Mouse (Mus musculus): Measurements from ENCODE around the gene Gm20696. TPM values are rescaled to one million over a fixed set of nuclear protein-coding genes. Genes with fewer than 3 reads are reported as not detected.

The Gm20696 gene
- polyA plus RNA-seq, 1 experiment from 2014 or later, result 7.5 TPM

- H3K27ac ChIP-seq (ENCODE audit: low read depth, low read length), result no peak overlapping the region
- H3K27me3 ChIP-seq (ENCODE audit: control insufficient read depth, insufficient read depth, low read length), result peaks cover 58% of the 10 kb centered on the region
- no peaks in the 10 kb centered on the region for H3K36me3 ChIP-seq (ENCODE audit: control insufficient read depth, insufficient read depth, low read length)
- no peaks in the 10 kb centered on the region for H3K9me3 ChIP-seq (ENCODE audit: control insufficient read depth, low read length)
- H3K4me1 ChIP-seq (ENCODE audit: control insufficient read depth, insufficient read depth, low read length), result peaks cover 7% of the 10 kb centered on the region
- 6% methylated on average over 24 of the region's 25 CpGs for WGBS
- H3K4me2 ChIP-seq (replicated peaks; ENCODE audit: low read depth, low read length), result peak overlapping the region; percentile 96
- peak overlapping the region; percentile 82 for H3K4me3 ChIP-seq (ENCODE audit: low read length)
- H3K9ac ChIP-seq (ENCODE audit: low read depth, low read length), result peak overlapping the region; percentile 83
- ATAC-seq (ENCODE audit: low FRiP score, low TSS enrichment), result no peak
Observed at GRCm38 (mm10) chr6:99691666-99692205, 25.1 kb upstream of the Gm20696 start.

GRCm38 (mm10) chr6:99688513-99688912, 21.9 kb upstream of the Gm20696 start:
- Histone ChIP-seq H3K4me2 (replicated peaks; ENCODE audit: low read depth, low read length) (no peak overlapping the region), H3K4me3 (ENCODE audit: low read length) (no peak overlapping the region), H3K9ac (ENCODE audit: low read depth, low read length) (no peak overlapping the region), H3K9me3 (ENCODE audit: control insufficient read depth, low read length) (no peaks in the 10 kb centered on the region), H3K27ac (ENCODE audit: low read depth, low read length) (no peak overlapping the region), H3K36me3 (ENCODE audit: control insufficient read depth, insufficient read depth, low read length) (no peaks in the 10 kb centered on the region), H3K27me3 (ENCODE audit: control insufficient read depth, insufficient read depth, low read length) (peaks cover 39% of the 10 kb centered on the region), H3K4me1 (ENCODE audit: control insufficient read depth, insufficient read depth, low read length) (peaks cover 6% of the 10 kb centered on the region)
- ATAC-seq (ENCODE audit: low FRiP score, low TSS enrichment), result no peak
- WGBS, result 84% methylated on average over 6 of the region's 6 CpGs

GRCm38 (mm10) chr6:99684899-99685298, 18.3 kb upstream of the Gm20696 start:
- 50% methylated on average over 5 of the region's 5 CpGs for WGBS

DNA sequence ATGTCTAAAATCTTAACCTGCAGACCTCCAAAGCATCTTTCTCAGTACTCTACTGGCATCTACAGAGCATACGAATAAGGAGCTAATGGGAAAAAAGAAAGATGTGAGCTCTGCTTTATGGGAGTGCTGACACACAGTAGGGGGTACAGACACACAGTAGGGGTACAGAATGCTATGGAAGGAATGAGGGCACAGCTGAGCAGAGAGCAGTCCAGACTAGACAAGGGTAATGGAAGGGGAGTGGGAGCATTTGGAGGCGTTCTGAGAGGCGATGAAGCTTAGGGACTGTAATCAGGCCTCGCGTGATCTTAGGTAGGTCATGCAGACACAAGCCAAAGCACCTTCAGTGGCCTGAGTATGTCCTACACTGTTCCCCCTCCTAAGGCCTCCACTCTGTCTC, 17.4 kb upstream of the Gm20696 start:
- H3K4me1 ChIP-seq (ENCODE audit: control insufficient read depth, insufficient read depth, low read length), result no peaks in the 10 kb centered on the region
- H3K27me3 ChIP-seq (ENCODE audit: control insufficient read depth, insufficient read depth, low read length), result 0 out of 2 replicates have a peak, but pooled peaks cover 4% of the 10 kb centered on the region
- no peaks in the 10 kb centered on the region for H3K36me3 ChIP-seq (ENCODE audit: control insufficient read depth, insufficient read depth, low read length)
- H3K9me3 ChIP-seq (ENCODE audit: control insufficient read depth, low read length), result no peaks in the 10 kb centered on the region
- no peak overlapping the region for H3K9ac ChIP-seq (ENCODE audit: low read depth, low read length)
- H3K4me3 ChIP-seq (ENCODE audit: low read length), result no peak overlapping the region
- ATAC-seq (ENCODE audit: low FRiP score, low TSS enrichment), result no peak
- H3K27ac ChIP-seq (ENCODE audit: low read depth, low read length), result no peak overlapping the region
- no peak overlapping the region for H3K4me2 ChIP-seq (replicated peaks; ENCODE audit: low read depth, low read length)
- WGBS, result 89% methylated on average over 5 of the region's 5 CpGs

More at GRCm38 (mm10) chr6:99684899-99685298, 18.3 kb upstream of the Gm20696 start:
- H3K27ac ChIP-seq (ENCODE audit: low read depth, low read length), result no peak overlapping the region
- H3K36me3 ChIP-seq (ENCODE audit: control insufficient read depth, insufficient read depth, low read length), result no peaks in the 10 kb centered on the region
- H3K9ac ChIP-seq (ENCODE audit: low read depth, low read length), result no peak overlapping the region
- H3K4me2 ChIP-seq (replicated peaks; ENCODE audit: low read depth, low read length), result no peak overlapping the region
- no peaks in the 10 kb centered on the region for H3K9me3 ChIP-seq (ENCODE audit: control insufficient read depth, low read length)
- no peaks in the 10 kb centered on the region for H3K4me1 ChIP-seq (ENCODE audit: control insufficient read depth, insufficient read depth, low read length)
- ATAC-seq (ENCODE audit: low FRiP score, low TSS enrichment), result no peak
- peaks cover 8% of the 10 kb centered on the region; the same call in 1 of the 2 replicates for H3K27me3 ChIP-seq (ENCODE audit: control insufficient read depth, insufficient read depth, low read length)
- no peak overlapping the region for H3K4me3 ChIP-seq (ENCODE audit: low read length)

DNA sequence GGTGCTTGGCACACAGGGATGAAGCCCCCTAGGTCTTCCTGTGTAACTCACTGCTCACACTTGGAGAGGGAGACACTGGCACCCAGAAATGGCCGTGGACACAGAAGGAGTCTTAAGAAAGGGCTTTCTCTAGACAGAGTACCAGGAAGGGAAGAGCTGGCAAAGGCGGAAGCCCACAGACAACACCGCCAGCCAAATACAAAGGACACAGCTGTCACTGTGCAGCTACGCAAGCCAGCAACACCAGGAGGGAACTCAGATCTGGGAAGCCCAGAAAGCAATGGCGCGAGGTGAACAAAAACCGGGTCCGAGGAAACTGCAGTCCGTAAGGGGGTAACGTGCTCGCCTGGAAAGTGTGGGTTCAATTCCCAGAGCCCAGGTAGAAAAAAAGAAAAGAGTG, 11.5 kb upstream of the Gm20696 start:
- no peak overlapping the region for H3K4me3 ChIP-seq (ENCODE audit: low read length)
- 88% methylated on average over 11 of the region's 11 CpGs for WGBS
- H3K4me1 ChIP-seq (ENCODE audit: control insufficient read depth, insufficient read depth, low read length), result no peaks in the 10 kb centered on the region
- no peaks in the 10 kb centered on the region for H3K27me3 ChIP-seq (ENCODE audit: control insufficient read depth, insufficient read depth, low read length)
- no peaks in the 10 kb centered on the region for H3K36me3 ChIP-seq (ENCODE audit: control insufficient read depth, insufficient read depth, low read length)
- H3K4me2 ChIP-seq (replicated peaks; ENCODE audit: low read depth, low read length), result no peak overlapping the region
- ATAC-seq (ENCODE audit: low FRiP score, low TSS enrichment), result no peak
- no peaks in the 10 kb centered on the region for H3K9me3 ChIP-seq (ENCODE audit: control insufficient read depth, low read length)
- H3K9ac ChIP-seq (ENCODE audit: low read depth, low read length), result no peak overlapping the region
- H3K27ac ChIP-seq (ENCODE audit: low read depth, low read length), result no peak overlapping the region

DNA sequence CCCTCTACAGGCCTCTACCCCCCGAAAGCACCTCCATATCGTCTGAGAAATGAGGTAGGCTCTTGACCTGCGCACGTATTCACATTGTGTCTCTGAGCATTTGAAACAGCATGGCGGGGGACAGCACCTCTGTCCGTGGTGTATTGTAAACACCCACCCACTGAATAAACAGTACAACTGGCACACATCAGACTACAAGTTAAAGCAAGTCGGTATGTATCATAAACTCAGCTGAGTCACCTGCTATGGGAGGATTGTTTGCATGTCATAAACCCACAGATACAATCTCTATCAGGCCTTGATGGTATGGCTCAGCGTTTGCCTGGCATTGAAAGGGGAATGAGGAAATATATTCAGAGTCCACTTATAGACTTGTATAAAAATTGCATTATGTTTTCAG, 10.7 kb upstream of the Gm20696 start:
- no peak for ATAC-seq (ENCODE audit: low FRiP score, low TSS enrichment)
- 83% methylated on average over 8 of the region's 8 CpGs for WGBS
- H3K4me1 ChIP-seq (ENCODE audit: control insufficient read depth, insufficient read depth, low read length), result no peaks in the 10 kb centered on the region
- no peak overlapping the region for H3K4me2 ChIP-seq (replicated peaks; ENCODE audit: low read depth, low read length)
- H3K4me3 ChIP-seq (ENCODE audit: low read length), result no peak overlapping the region
- H3K27me3 ChIP-seq (ENCODE audit: control insufficient read depth, insufficient read depth, low read length), result no peaks in the 10 kb centered on the region
- no peak overlapping the region for H3K27ac ChIP-seq (ENCODE audit: low read depth, low read length)
- H3K9ac ChIP-seq (ENCODE audit: low read depth, low read length), result no peak overlapping the region
- no peaks in the 10 kb centered on the region for H3K9me3 ChIP-seq (ENCODE audit: control insufficient read depth, low read length)
- no peaks in the 10 kb centered on the region for H3K36me3 ChIP-seq (ENCODE audit: control insufficient read depth, insufficient read depth, low read length)

DNA sequence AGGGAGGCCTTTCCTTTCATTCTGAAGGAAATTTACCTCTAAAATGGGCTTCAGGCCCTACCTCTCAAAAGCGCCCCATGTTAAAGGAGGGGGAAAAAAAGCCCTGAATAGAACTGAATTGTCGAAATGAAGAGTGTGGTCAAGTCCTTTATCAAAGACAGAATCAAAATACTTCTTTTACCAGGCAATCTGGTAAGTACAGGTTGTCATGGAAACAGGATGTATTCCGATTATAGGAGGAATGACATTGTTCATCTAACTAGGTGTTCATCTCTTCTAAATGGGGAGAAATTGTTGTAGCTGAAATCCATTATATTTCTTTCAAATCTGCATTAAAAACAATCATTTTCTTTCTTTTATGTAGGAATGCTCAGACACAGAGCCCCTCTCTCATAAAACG, 7.9 kb upstream of the Gm20696 start:
- H3K4me3 ChIP-seq (ENCODE audit: low read length), result no peak overlapping the region
- H3K9me3 ChIP-seq (ENCODE audit: control insufficient read depth, low read length), result no peaks in the 10 kb centered on the region
- no peak overlapping the region for H3K9ac ChIP-seq (ENCODE audit: low read depth, low read length)
- H3K4me2 ChIP-seq (replicated peaks; ENCODE audit: low read depth, low read length), result no peak overlapping the region
- no peak overlapping the region for H3K27ac ChIP-seq (ENCODE audit: low read depth, low read length)
- no peaks in the 10 kb centered on the region for H3K4me1 ChIP-seq (ENCODE audit: control insufficient read depth, insufficient read depth, low read length)
- no peak for ATAC-seq (ENCODE audit: low FRiP score, low TSS enrichment)
- no peaks in the 10 kb centered on the region for H3K36me3 ChIP-seq (ENCODE audit: control insufficient read depth, insufficient read depth, low read length)
- no peaks in the 10 kb centered on the region for H3K27me3 ChIP-seq (ENCODE audit: control insufficient read depth, insufficient read depth, low read length)
- 81% methylated on average over 4 of the region's 4 CpGs for WGBS

- 52% methylated on average over 3 of the region's 3 CpGs for WGBS
Observed at GRCm38 (mm10) chr6:99671768-99672167, 5.2 kb upstream of the Gm20696 start.

DNA sequence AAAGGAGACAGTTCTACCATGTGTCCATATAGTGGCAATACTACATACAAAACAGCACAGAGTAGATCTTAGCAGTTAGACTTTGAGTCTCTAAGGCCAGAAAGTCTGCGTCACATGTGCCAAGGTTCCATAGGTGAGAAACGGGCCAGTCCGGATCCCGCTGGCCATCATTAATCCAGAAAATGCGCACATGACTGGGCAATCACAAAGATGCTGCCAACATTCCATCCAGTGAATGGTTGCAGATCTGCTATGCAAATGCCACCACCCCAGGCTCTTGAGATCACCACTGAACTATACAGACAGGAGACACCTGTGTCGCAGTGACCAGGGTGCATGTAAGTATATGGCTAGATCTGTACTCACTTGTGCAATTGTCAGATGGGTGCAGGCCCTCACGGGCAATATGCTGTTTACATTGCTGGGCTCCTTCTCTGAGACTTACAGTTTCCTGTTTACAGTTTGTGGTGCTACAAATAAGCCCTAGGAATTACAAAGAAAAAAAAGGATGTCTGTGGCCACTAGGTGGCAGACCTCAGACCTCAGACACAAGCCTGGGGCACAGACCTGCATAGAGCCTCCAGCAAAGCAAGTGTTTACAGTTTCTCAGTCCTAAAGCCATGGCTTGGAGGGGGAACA, 4.0 kb upstream of the Gm20696 start:
- no peak for ATAC-seq (ENCODE audit: low FRiP score, low TSS enrichment)
- Histone ChIP-seq H3K27me3 (ENCODE audit: control insufficient read depth, insufficient read depth, low read length) (no peaks in the 10 kb centered on the region), H3K4me2 (replicated peaks; ENCODE audit: low read depth, low read length) (no peak overlapping the region), H3K27ac (ENCODE audit: low read depth, low read length) (no peak overlapping the region), H3K4me1 (ENCODE audit: control insufficient read depth, insufficient read depth, low read length) (0 out of 2 replicates have a peak, but pooled peaks cover 5% of the 10 kb centered on the region), H3K9ac (ENCODE audit: low read depth, low read length) (no peak overlapping the region), H3K36me3 (ENCODE audit: control insufficient read depth, insufficient read depth, low read length) (no peaks in the 10 kb centered on the region), H3K4me3 (ENCODE audit: low read length) (no peak overlapping the region), H3K9me3 (ENCODE audit: control insufficient read depth, low read length) (no peaks in the 10 kb centered on the region)
- WGBS, result 78% methylated on average over 7 of the region's 7 CpGs

More at GRCm38 (mm10) chr6:99671768-99672167, 5.2 kb upstream of the Gm20696 start:
- Histone ChIP-seq H3K27ac (ENCODE audit: low read depth, low read length) (no peak overlapping the region), H3K9ac (ENCODE audit: low read depth, low read length) (no peak overlapping the region), H3K4me2 (replicated peaks; ENCODE audit: low read depth, low read length) (no peak overlapping the region), H3K36me3 (ENCODE audit: control insufficient read depth, insufficient read depth, low read length) (no peaks in the 10 kb centered on the region), H3K4me3 (ENCODE audit: low read length) (no peak overlapping the region), H3K9me3 (ENCODE audit: control insufficient read depth, low read length) (no peaks in the 10 kb centered on the region), H3K4me1 (ENCODE audit: control insufficient read depth, insufficient read depth, low read length) (0 out of 2 replicates have a peak, but pooled peaks cover 4% of the 10 kb centered on the region), H3K27me3 (ENCODE audit: control insufficient read depth, insufficient read depth, low read length) (no peaks in the 10 kb centered on the region)
- ATAC-seq (ENCODE audit: low FRiP score, low TSS enrichment), result no peak
